9 mouse cellular contexts compared by ENCODE assay signal in genomic region chr19:45015518-45016281, GRCm38 (mm10). TPM values are rescaled to one million over a fixed set of nuclear protein-coding genes. Genes with fewer than 3 reads are reported as not detected.
DNase-seq lines count a peak whose midpoint lies in the region; ATAC-seq and TF ChIP-seq lines count a peak whose summit lies in the region.
"Had no signal": no experiment of that assay in that cellular context is flagged by ENCODE, and none has a peak within 500 bp of the region (broad histone marks: within the 10 kb centered on the region; RNA-seq: fewer than 3 reads in every experiment).

No protein-coding gene starts in this region.

- no peaks in the 10 kb centered on the region for H3K9me3 ChIP-seq in forebrain, embryonic 14.5 days (replicated peaks; ENCODE audit: control insufficient read depth, low read length)
- H3K9me3 ChIP-seq in hindbrain, embryonic 11.5 days (ENCODE audit: control insufficient read depth, low read length): no peaks in the 10 kb centered on the region
- no peaks in the 10 kb centered on the region for H3K9me3 ChIP-seq in limb, embryonic 14.5 days (ENCODE audit: control insufficient read depth, low read length)
- H3K9me3 ChIP-seq in midbrain, embryonic 15.5 days: no peaks in the 10 kb centered on the region

- no peaks in the 10 kb centered on the region for H3K27me3 ChIP-seq in forebrain, embryonic 14.5 days (replicated peaks; ENCODE audit: control insufficient read depth, insufficient read depth, low read length)
- no peaks in the 10 kb centered on the region for H3K27me3 ChIP-seq in hindbrain, embryonic 11.5 days (ENCODE audit: control insufficient read depth, insufficient read depth, low read length)
- no peaks in the 10 kb centered on the region for H3K27me3 ChIP-seq in limb, embryonic 14.5 days (ENCODE audit: control insufficient read depth, insufficient read depth, low read length)
- H3K27me3 ChIP-seq in midbrain, embryonic 15.5 days (replicated peaks): 0 out of 2 replicates have a peak, but pooled peaks cover 3% of the 10 kb centered on the region
- H3K27me3 ChIP-seq: Patski had no signal

- peaks cover 8% of the 10 kb centered on the region for H3K4me1 ChIP-seq in brown adipose tissue, adult 24 weeks (ENCODE audit: control insufficient read depth, insufficient read depth, insufficient read length, low read length)
- peaks cover 30% of the 10 kb centered on the region for H3K4me1 ChIP-seq in forebrain, embryonic 14.5 days (ENCODE audit: control insufficient read depth, insufficient read depth, low read length)
- peaks cover 10% of the 10 kb centered on the region for H3K4me1 ChIP-seq in hindbrain, embryonic 11.5 days (replicated peaks; ENCODE audit: control insufficient read depth, insufficient read depth, low read length)
- H3K4me1 ChIP-seq in limb, embryonic 14.5 days (ENCODE audit: control insufficient read depth, insufficient read depth, low read length): peaks cover 44% of the 10 kb centered on the region
- H3K4me1 ChIP-seq in midbrain, embryonic 15.5 days: peaks cover 44% of the 10 kb centered on the region

- no peak for DNase-seq in cerebellum, postnatal 4 days (ENCODE audit: low spot score in 2 of 2)
- peak; percentile 42 for DNase-seq in forebrain, embryonic 14.5 days (ENCODE audit: low spot score)
- peak; percentile 56 for DNase-seq in hindbrain, embryonic 11.5 days (ENCODE audit: low spot score)
- DNase-seq in limb, embryonic 14.5 days (ENCODE audit: low spot score): peak; percentile 58
- DNase-seq in testis, postnatal 10 days (ENCODE audit: low spot score): peak; percentile 83

- 0% methylated on average over 34 of the region's 34 CpGs for WGBS in forebrain, embryonic 14.5 days
- under 1% methylated on average over 32 of the region's 34 CpGs for WGBS in hindbrain, embryonic 11.5 days
- under 1% methylated on average over 31 of the region's 34 CpGs for WGBS in limb, embryonic 14.5 days
- 1% methylated on average over 34 of the region's 34 CpGs for whole genome bisulfite sequencing in midbrain, embryonic 15.5 days

- peak overlapping the region; percentile 87 for H3K9ac ChIP-seq in forebrain, embryonic 14.5 days (ENCODE audit: low read length)
- H3K9ac ChIP-seq in hindbrain, embryonic 11.5 days (ENCODE audit: low read depth, low read length): peak overlapping the region; percentile 54
- H3K9ac ChIP-seq in limb, embryonic 14.5 days (ENCODE audit: low read depth, low read length, severe bottlenecking): peak overlapping the region; percentile 58
- peak overlapping the region; percentile 25 for H3K9ac ChIP-seq in midbrain, embryonic 15.5 days

- H3K4me3 ChIP-seq in brown adipose tissue, adult 24 weeks (ENCODE audit: insufficient read depth, low read depth, low read length): peak overlapping the region; percentile 92
- peak overlapping the region; percentile 63 for H3K4me3 ChIP-seq in forebrain, embryonic 14.5 days (ENCODE audit: low read depth, low read length)
- peak overlapping the region; percentile 69 for H3K4me3 ChIP-seq in hindbrain, embryonic 11.5 days (ENCODE audit: low read depth, low read length)
- H3K4me3 ChIP-seq in limb, embryonic 14.5 days (replicated peaks; ENCODE audit: low read length): peak overlapping the region; percentile 73
- peak overlapping the region; percentile 33 for H3K4me3 ChIP-seq in midbrain, embryonic 15.5 days

- TF ChIP-seq POLR2A in limb, embryonic 14.5 days (IDR thresholded peaks at IDR 0.05; ENCODE audit: borderline replicate concordance, extremely low read depth, insufficient read depth, insufficient read length): no peak

- H3K36me3 ChIP-seq in forebrain, embryonic 14.5 days (ENCODE audit: control insufficient read depth, insufficient read depth, low read length): peaks cover 19% of the 10 kb centered on the region
- peaks cover 2% of the 10 kb centered on the region; the same call in 1 of the 2 replicates for H3K36me3 ChIP-seq in hindbrain, embryonic 11.5 days (ENCODE audit: control insufficient read depth, insufficient read depth, low read length)
- peaks cover 15% of the 10 kb centered on the region for H3K36me3 ChIP-seq in limb, embryonic 14.5 days (ENCODE audit: control insufficient read depth, insufficient read depth, low read length)
- H3K36me3 ChIP-seq in midbrain, embryonic 15.5 days (replicated peaks): peaks cover 5% of the 10 kb centered on the region; the same call in 1 of the 2 replicates

- peak overlapping the region; percentile 89 for H3K4me2 ChIP-seq in forebrain, embryonic 14.5 days (ENCODE audit: low read length)
- H3K4me2 ChIP-seq in hindbrain, embryonic 11.5 days (replicated peaks; ENCODE audit: low read depth, low read length): peak overlapping the region; percentile 71
- peak overlapping the region; percentile 96 for H3K4me2 ChIP-seq in limb, embryonic 14.5 days (replicated peaks; ENCODE audit: low read depth, low read length, severe bottlenecking)
- peak overlapping the region; percentile 87 for H3K4me2 ChIP-seq in midbrain, embryonic 15.5 days

- peak; percentile 28; the same call in 1 of the 2 replicates for ATAC-seq in cerebellum, adult (ENCODE audit: insufficient number of reproducible peaks, low FRiP score, low TSS enrichment)
- peak; percentile 8; the same call in 1 of the 2 replicates for ATAC-seq in forebrain, embryonic 14.5 days
- peak; percentile 36 for ATAC-seq in hindbrain, embryonic 11.5 days (ENCODE audit: low FRiP score)
- peak; percentile 10; the same call in 1 of the 2 replicates for ATAC-seq in limb, embryonic 14.5 days (ENCODE audit: low FRiP score, low read depth)
- ATAC-seq in midbrain, embryonic 15.5 days (replicated peaks): no peak

- peak overlapping the region; percentile 98 for H3K27ac ChIP-seq in brown adipose tissue, adult 24 weeks (replicated peaks; ENCODE audit: low read depth, low read length)
- H3K27ac ChIP-seq in forebrain, embryonic 14.5 days (ENCODE audit: low read depth, low read length): peak overlapping the region; percentile 97
- H3K27ac ChIP-seq in hindbrain, embryonic 11.5 days (ENCODE audit: low read depth, low read length): peak overlapping the region; percentile 97
- H3K27ac ChIP-seq in limb, embryonic 14.5 days (replicated peaks; ENCODE audit: low read depth, low read length): peak overlapping the region; percentile 99
- H3K27ac ChIP-seq in midbrain, embryonic 15.5 days: peak overlapping the region; percentile 93

RNA-seq across cellular contexts. Expression of gene Lzts2, which starts 1.5 kb away (rescaled TPM):
- polyA plus RNA-seq in brown adipose tissue, adult 24 weeks (2012; ENCODE audit: insufficient read depth, insufficient read length, missing spikeins): 32.4 and 34.7 TPM in 2 replicates
- 15.3 and 17.2 TPM in 2 replicates for polyA plus RNA-seq in forebrain, embryonic 14.5 days (2014; fragmentation: Nextera tagmentation; extraction: Ambion mirVana)
- polyA plus RNA-seq in hindbrain, embryonic 11.5 days (2014; fragmentation: Nextera tagmentation; extraction: Ambion mirVana): 39.7 and 41.0 TPM in 2 replicates
- 87.0 and 123 TPM in 2 replicates for polyA plus RNA-seq in limb, embryonic 14.5 days (2012; rRNA removed)
- polyA plus RNA-seq in limb, embryonic 14.5 days (2014; fragmentation: Nextera tagmentation; extraction: Ambion mirVana): 64.7 and 75.6 TPM in 2 replicates
- polyA plus RNA-seq in midbrain, embryonic 15.5 days (2015; fragmentation: Nextera tagmentation; extraction: Ambion mirVana): 25.2 and 28.6 TPM in 2 replicates

RNA-seq across cellular contexts. Expression of gene Mrpl43, which starts 9.5 kb away (rescaled TPM):
- polyA plus RNA-seq in brown adipose tissue, adult 24 weeks (2012; ENCODE audit: insufficient read depth, insufficient read length, missing spikeins): 53.4 and 58.6 TPM in 2 replicates
- 67.1 and 68.4 TPM in 2 replicates for polyA plus RNA-seq in forebrain, embryonic 14.5 days (2014; fragmentation: Nextera tagmentation; extraction: Ambion mirVana)
- polyA plus RNA-seq in hindbrain, embryonic 11.5 days (2014; fragmentation: Nextera tagmentation; extraction: Ambion mirVana): 69.0 and 75.0 TPM in 2 replicates
- polyA plus RNA-seq in limb, embryonic 14.5 days (2012; rRNA removed): 67.6 and 78.9 TPM in 2 replicates
- 55.0 and 61.3 TPM in 2 replicates for polyA plus RNA-seq in limb, embryonic 14.5 days (2014; fragmentation: Nextera tagmentation; extraction: Ambion mirVana)
- 86.9 and 88.0 TPM in 2 replicates for polyA plus RNA-seq in midbrain, embryonic 15.5 days (2015; fragmentation: Nextera tagmentation; extraction: Ambion mirVana)

RNA-seq across cellular contexts. Expression of gene Twnk, which starts 10.2 kb away (rescaled TPM):
- 9.1 and 11.1 TPM in 2 replicates for polyA plus RNA-seq in brown adipose tissue, adult 24 weeks (2012; ENCODE audit: insufficient read depth, insufficient read length, missing spikeins)
- 10.6 and 11.6 TPM in 2 replicates for polyA plus RNA-seq in forebrain, embryonic 14.5 days (2014; fragmentation: Nextera tagmentation; extraction: Ambion mirVana)
- polyA plus RNA-seq in hindbrain, embryonic 11.5 days (2014; fragmentation: Nextera tagmentation; extraction: Ambion mirVana): 15.0 and 16.6 TPM in 2 replicates
- 13.6 and 15.9 TPM in 2 replicates for polyA plus RNA-seq in limb, embryonic 14.5 days (2012; rRNA removed)
- 12.5 and 13.3 TPM in 2 replicates for polyA plus RNA-seq in limb, embryonic 14.5 days (2014; fragmentation: Nextera tagmentation; extraction: Ambion mirVana)
- polyA plus RNA-seq in midbrain, embryonic 15.5 days (2015; fragmentation: Nextera tagmentation; extraction: Ambion mirVana): 15.9 and 17.2 TPM in 2 replicates

RNA-seq across cellular contexts. Expression of gene Sema4g, which starts 26.8 kb away (rescaled TPM):
- 0.25 and 0.55 TPM in 2 replicates for polyA plus RNA-seq in brown adipose tissue, adult 24 weeks (2012; ENCODE audit: insufficient read depth, insufficient read length, missing spikeins)
- 11.0 and 11.3 TPM in 2 replicates for polyA plus RNA-seq in forebrain, embryonic 14.5 days (2014; fragmentation: Nextera tagmentation; extraction: Ambion mirVana)
- polyA plus RNA-seq in hindbrain, embryonic 11.5 days (2014; fragmentation: Nextera tagmentation; extraction: Ambion mirVana): 7.2 and 7.9 TPM in 2 replicates
- polyA plus RNA-seq in limb, embryonic 14.5 days (2012; rRNA removed): 61.3 and 79.8 TPM in 2 replicates
- polyA plus RNA-seq in limb, embryonic 14.5 days (2014; fragmentation: Nextera tagmentation; extraction: Ambion mirVana): 5.4 and 7.3 TPM in 2 replicates
- polyA plus RNA-seq in midbrain, embryonic 15.5 days (2015; fragmentation: Nextera tagmentation; extraction: Ambion mirVana): 17.1 and 20.4 TPM in 2 replicates

RNA-seq across cellular contexts. Expression of gene Pdzd7, which starts 29.8 kb away (rescaled TPM):
- polyA plus RNA-seq in brown adipose tissue, adult 24 weeks (2012; ENCODE audit: insufficient read depth, insufficient read length, missing spikeins): not detected in 2 replicates
- polyA plus RNA-seq in forebrain, embryonic 14.5 days (2014; fragmentation: Nextera tagmentation; extraction: Ambion mirVana): 1.1 and 1.8 TPM in 2 replicates
- polyA plus RNA-seq in hindbrain, embryonic 11.5 days (2014; fragmentation: Nextera tagmentation; extraction: Ambion mirVana): 0.62 TPM in 1 of 2 replicates, not detected in the other
- 0.85 and 0.99 TPM in 2 replicates for polyA plus RNA-seq in limb, embryonic 14.5 days (2012; rRNA removed)
- 0.26 and 0.47 TPM in 2 replicates for polyA plus RNA-seq in limb, embryonic 14.5 days (2014; fragmentation: Nextera tagmentation; extraction: Ambion mirVana)
- 3.2 and 4.1 TPM in 2 replicates for polyA plus RNA-seq in midbrain, embryonic 15.5 days (2015; fragmentation: Nextera tagmentation; extraction: Ambion mirVana)

Comparison
In these comparisons a context has a peak if more than half of its experiments do, and no peak if none do; other contexts are left out.
1. DNase-seq: peak in forebrain, embryonic 14.5 days (single experiment), hindbrain, embryonic 11.5 days (single experiment), limb, embryonic 14.5 days (single experiment) and testis, postnatal 10 days (single experiment); none in cerebellum, postnatal 4 days (0 of 2).
2. H3K4me3 ChIP-seq: peak in every context shown above with its lines; median percentile 92 in brown adipose tissue, adult 24 weeks; 73 in limb, embryonic 14.5 days; 69 in hindbrain, embryonic 11.5 days; 63 in forebrain, embryonic 14.5 days; 33 in midbrain, embryonic 15.5 days.
3. H3K9ac ChIP-seq: peak in every context shown above with its lines; median percentile 87 in forebrain, embryonic 14.5 days; 58 in limb, embryonic 14.5 days; 54 in hindbrain, embryonic 11.5 days; 25 in midbrain, embryonic 15.5 days.
4. Peak in every context shown above with its lines, with median percentiles within 50 percentile points of each other: H3K27ac ChIP-seq and H3K4me2 ChIP-seq.